Mouse (Mus musculus): ENCODE data around the gene Magi2. TPM values are rescaled to one million over a fixed set of nuclear protein-coding genes. Genes with fewer than 3 reads are reported as not detected.
A peak's percentile ranks its signal among the peaks of the same experiment; 100 is the strongest.
"Not testable (repeated sequence)": the region's sequence is repeated elsewhere in the genome, so short reads cannot be mapped to it uniquely, and the experiment has no call there.

Gene Magi2
- polyA plus RNA-seq, 1 experiment from 2014 or later = 6.8 TPM

DNA sequence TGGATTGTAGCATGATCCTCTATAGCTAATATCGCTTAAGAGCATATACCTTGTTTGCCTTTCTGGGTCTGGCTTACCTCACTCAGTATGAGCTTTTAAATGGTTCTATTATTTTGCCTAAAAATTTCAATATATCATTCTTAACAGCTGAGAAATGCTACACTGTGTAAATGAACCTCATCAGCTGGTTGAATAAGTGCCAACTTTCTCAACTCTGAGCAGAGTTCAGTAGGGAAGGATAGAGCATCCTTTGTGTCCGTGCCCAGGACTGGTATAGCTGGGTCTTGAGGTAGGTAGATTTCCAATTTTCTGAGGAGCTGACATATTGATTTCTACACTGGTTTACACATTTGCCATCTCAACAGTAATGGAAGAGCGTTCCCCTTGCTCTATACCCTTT lies 65.7 kb downstream of the Magi2 start:
- no peak for ATAC-seq (ENCODE audit: low FRiP score, low read depth)
- H3K9ac ChIP-seq = no peak overlapping the region
- no peak overlapping the region for H3K4me3 ChIP-seq
- no peaks in the 10 kb centered on the region for H3K36me3 ChIP-seq
- no peaks in the 10 kb centered on the region for H3K4me1 ChIP-seq
- H3K4me2 ChIP-seq (replicated peaks) = no peak overlapping the region
- 91% methylated on average over 3 of the region's 3 CpGs for WGBS
- H3K27me3 ChIP-seq = no peaks in the 10 kb centered on the region
- no peak overlapping the region for H3K27ac ChIP-seq
- H3K9me3 ChIP-seq = no peaks in the 10 kb centered on the region

DNA sequence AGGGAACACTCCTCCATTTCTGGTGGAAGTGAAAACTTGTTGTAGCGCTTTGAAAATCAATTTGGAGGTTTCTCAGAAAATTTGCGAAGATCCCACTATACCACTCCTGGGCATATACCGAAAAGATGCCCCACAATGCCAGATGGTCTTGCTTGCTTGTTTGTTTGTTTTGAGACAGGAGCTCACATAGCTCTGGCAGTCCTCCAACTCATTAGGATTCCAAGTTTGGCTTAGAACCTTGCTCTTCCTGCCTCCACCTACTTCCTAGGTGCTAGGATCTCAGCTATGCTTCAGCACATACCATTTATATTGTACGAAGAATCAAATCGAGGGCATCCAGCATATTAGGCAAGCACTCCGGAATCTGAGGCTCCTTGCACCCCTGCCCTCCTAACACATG lies 79.8 kb downstream of the Magi2 start:
- Histone ChIP-seq H3K4me1 (no peaks in the 10 kb centered on the region), H3K4me2 (replicated peaks) (no peak overlapping the region), H3K9me3 (no peaks in the 10 kb centered on the region), H3K27me3 (no peaks in the 10 kb centered on the region), H3K36me3 (no peaks in the 10 kb centered on the region), H3K27ac (no peak overlapping the region), H3K4me3 (no peak overlapping the region), H3K9ac (no peak overlapping the region)
- 89% methylated on average over 6 of the region's 6 CpGs for WGBS
- ATAC-seq (ENCODE audit: low FRiP score, low read depth) = no peak

GRCm38 (mm10) chr5:19309870-19310269 lies 83.0 kb downstream of the Magi2 start:
- H3K4me2 ChIP-seq (replicated peaks) = no peak overlapping the region
- ATAC-seq (ENCODE audit: low FRiP score, low read depth) = no peak
- no peaks in the 10 kb centered on the region for H3K36me3 ChIP-seq
- H3K4me1 ChIP-seq = no peaks in the 10 kb centered on the region
- H3K9me3 ChIP-seq = no peaks in the 10 kb centered on the region
- H3K9ac ChIP-seq = no peak overlapping the region
- no peak overlapping the region for H3K4me3 ChIP-seq
- WGBS = 66% methylated on average over 1 of the region's 1 CpGs
- H3K27me3 ChIP-seq = no peaks in the 10 kb centered on the region
- no peak overlapping the region for H3K27ac ChIP-seq

GRCm38 (mm10) chr5:19322532-19322931 lies 95.7 kb downstream of the Magi2 start:
- Histone ChIP-seq H3K36me3 (no peaks in the 10 kb centered on the region), H3K4me1 (no peaks in the 10 kb centered on the region), H3K9ac (no peak overlapping the region), H3K27ac (no peak overlapping the region), H3K9me3 (no peaks in the 10 kb centered on the region), H3K4me3 (no peak overlapping the region), H3K27me3 (no peaks in the 10 kb centered on the region), H3K4me2 (replicated peaks) (no peak overlapping the region)
- WGBS = 72% methylated on average over 6 of the region's 6 CpGs
- no peak for ATAC-seq (ENCODE audit: low FRiP score, low read depth)

DNA sequence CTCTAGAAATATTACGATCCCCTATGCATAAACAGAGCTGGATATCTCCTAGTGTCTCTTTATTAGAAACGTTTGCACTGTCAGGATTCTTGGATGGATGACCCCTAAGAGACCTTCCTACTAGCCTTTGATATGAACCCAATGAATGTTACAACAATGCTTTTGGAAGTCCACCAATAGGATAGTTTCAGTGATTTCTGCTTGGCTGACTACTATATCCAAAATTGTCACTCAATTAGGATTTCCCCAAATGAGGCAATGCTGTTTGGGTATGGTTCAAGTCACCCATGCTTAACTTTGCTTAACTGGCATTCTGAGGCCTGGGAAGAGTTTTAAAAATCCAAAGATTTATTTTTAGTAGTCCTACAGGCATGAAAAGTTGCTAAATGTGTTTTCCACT lies 110.7 kb downstream of the Magi2 start:
- Histone ChIP-seq H3K36me3 (no peaks in the 10 kb centered on the region), H3K4me2 (replicated peaks) (no peak overlapping the region), H3K9ac (no peak overlapping the region), H3K4me3 (no peak overlapping the region), H3K27me3 (no peaks in the 10 kb centered on the region), H3K27ac (no peak overlapping the region), H3K9me3 (no peaks in the 10 kb centered on the region), H3K4me1 (no peaks in the 10 kb centered on the region)
- ATAC-seq (ENCODE audit: low FRiP score, low read depth) = no peak
- WGBS = 72% methylated on average over 2 of the region's 2 CpGs

DNA sequence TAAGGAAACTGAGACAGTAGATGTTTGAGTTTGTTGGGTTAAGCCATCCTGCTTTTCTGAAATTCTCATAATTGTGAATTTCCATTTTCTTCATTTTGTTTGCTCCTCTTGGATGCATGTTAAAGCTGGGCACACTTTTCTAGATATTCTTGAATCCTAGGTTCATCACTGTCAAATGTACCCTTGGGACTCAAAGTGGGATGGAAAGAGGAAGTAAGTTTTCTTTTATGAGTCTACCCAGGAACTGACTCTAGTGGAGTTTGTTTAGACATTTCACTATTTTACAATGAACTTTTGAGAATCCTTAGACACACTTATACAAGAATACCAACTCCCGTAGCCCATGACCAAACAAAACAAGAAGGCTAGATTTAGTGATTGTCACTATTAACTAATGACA lies 141.3 kb downstream of the Magi2 start:
- Histone ChIP-seq H3K27me3 (no peaks in the 10 kb centered on the region), H3K4me1 (no peaks in the 10 kb centered on the region), H3K27ac (no peak overlapping the region), H3K36me3 (no peaks in the 10 kb centered on the region), H3K9ac (no peak overlapping the region), H3K4me3 (no peak overlapping the region), H3K4me2 (replicated peaks) (no peak overlapping the region), H3K9me3 (no peaks in the 10 kb centered on the region)
- WGBS = 81% methylated on average over 1 of the region's 1 CpGs
- no peak for ATAC-seq (ENCODE audit: low FRiP score, low read depth)

DNA sequence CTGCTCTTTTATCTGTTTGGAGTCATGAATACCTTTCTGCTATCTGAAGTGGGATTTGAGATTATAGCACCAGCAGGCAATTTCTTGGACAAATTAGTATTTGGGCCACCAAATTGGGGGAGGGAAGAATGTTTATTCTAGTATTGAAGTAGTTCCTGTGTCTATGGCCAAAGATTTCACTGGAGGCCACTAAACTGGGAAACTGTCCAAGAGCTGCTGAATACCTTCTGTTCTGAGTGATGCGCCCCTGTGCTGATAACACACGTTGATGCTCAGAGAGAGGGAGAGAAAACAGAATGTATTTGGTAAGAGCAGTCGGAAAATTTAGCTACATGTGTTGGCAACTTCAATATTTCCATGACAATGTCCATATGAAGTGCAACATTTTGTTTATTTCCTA lies 169.0 kb downstream of the Magi2 start:
- H3K9ac ChIP-seq = no peak overlapping the region
- 87% methylated on average over 3 of the region's 3 CpGs for whole genome bisulfite sequencing
- no peaks in the 10 kb centered on the region for H3K9me3 ChIP-seq
- no peaks in the 10 kb centered on the region for H3K36me3 ChIP-seq
- ATAC-seq (ENCODE audit: low FRiP score, low read depth) = no peak
- H3K27ac ChIP-seq = no peak overlapping the region
- H3K27me3 ChIP-seq = no peaks in the 10 kb centered on the region
- H3K4me2 ChIP-seq (replicated peaks) = no peak overlapping the region
- no peak overlapping the region for H3K4me3 ChIP-seq
- no peaks in the 10 kb centered on the region for H3K4me1 ChIP-seq

GRCm38 (mm10) chr5:19400299-19400698 lies 173.5 kb downstream of the Magi2 start:
- Histone ChIP-seq H3K9me3 (no peaks in the 10 kb centered on the region), H3K4me2 (replicated peaks) (no peak overlapping the region), H3K27ac (no peak overlapping the region), H3K4me1 (no peaks in the 10 kb centered on the region), H3K36me3 (no peaks in the 10 kb centered on the region), H3K9ac (no peak overlapping the region), H3K4me3 (no peak overlapping the region), H3K27me3 (no peaks in the 10 kb centered on the region)
- 88% methylated on average over 4 of the region's 4 CpGs for WGBS
- no peak for ATAC-seq (ENCODE audit: low FRiP score, low read depth)

GRCm38 (mm10) chr5:19400738-19401408 lies 174.0 kb downstream of the Magi2 start:
- Histone ChIP-seq H3K9me3 (no peaks in the 10 kb centered on the region), H3K4me3 (no peak overlapping the region), H3K27ac (no peak overlapping the region), H3K4me1 (no peaks in the 10 kb centered on the region), H3K27me3 (no peaks in the 10 kb centered on the region), H3K4me2 (replicated peaks) (no peak overlapping the region), H3K9ac (no peak overlapping the region), H3K36me3 (no peaks in the 10 kb centered on the region)
- ATAC-seq (ENCODE audit: low FRiP score, low read depth) = no peak
- WGBS = 44% methylated on average over 5 of the region's 5 CpGs

DNA sequence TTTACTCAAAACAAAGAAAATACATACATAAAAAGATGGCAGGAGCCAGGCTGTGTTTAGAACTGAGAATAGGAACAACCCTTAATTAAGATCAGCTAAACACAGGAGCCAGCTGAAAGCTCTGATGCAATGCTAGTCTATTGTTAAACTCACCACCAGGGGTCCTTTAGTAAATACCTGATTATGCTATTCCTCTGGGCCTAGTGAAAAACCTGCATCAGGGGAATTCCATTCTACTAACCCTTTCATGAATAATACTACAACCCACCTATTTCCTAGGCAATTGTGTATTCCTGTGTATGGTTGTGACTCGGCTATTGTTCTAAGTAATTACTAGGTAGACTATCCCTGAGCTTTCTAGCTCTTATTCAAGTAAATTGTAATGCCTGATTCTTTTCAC lies 177.4 kb downstream of the Magi2 start:
- H3K27me3 ChIP-seq; H3K4me3 ChIP-seq; ATAC-seq (ENCODE audit: low FRiP score, low read depth); H3K27ac ChIP-seq; H3K4me2 ChIP-seq (replicated peaks); H3K9ac ChIP-seq; H3K4me1 ChIP-seq; H3K36me3 ChIP-seq; H3K9me3 ChIP-seq: not testable (repeated sequence)
- WGBS = 97% methylated on average over 1 of the region's 1 CpGs

DNA sequence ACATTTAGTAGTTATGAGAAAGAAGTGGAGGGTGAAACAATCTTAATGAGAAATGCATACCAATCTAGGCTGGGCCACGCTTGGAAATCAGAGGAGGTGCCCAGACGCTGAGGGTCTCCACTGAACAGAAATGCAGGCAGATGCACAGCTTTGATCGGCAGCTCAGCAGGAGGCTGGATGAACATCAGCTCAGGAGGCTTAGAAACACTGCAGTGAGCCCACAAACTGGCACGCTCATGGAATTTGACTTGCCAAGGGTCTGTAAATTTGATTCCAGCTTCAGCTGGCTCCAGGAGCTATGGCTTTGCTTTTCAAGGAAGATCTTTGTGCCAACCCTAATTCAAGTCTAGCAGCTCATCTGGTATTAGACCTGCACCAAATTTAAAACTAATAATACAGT lies 187.7 kb downstream of the Magi2 start:
- H3K27ac ChIP-seq = no peak overlapping the region
- H3K9ac ChIP-seq = no peak overlapping the region
- 0 out of 2 replicates have a peak, but pooled peaks cover 3% of the 10 kb centered on the region for H3K4me1 ChIP-seq
- H3K4me3 ChIP-seq = no peak overlapping the region
- 41% methylated on average over 4 of the region's 4 CpGs for WGBS
- H3K36me3 ChIP-seq = no peaks in the 10 kb centered on the region
- no peak for ATAC-seq (ENCODE audit: low FRiP score, low read depth)
- H3K4me2 ChIP-seq (replicated peaks) = no peak overlapping the region
- H3K9me3 ChIP-seq = no peaks in the 10 kb centered on the region
- no peaks in the 10 kb centered on the region for H3K27me3 ChIP-seq

GRCm38 (mm10) chr5:19429290-19429689 lies 202.5 kb downstream of the Magi2 start:
- H3K27me3 ChIP-seq = no peaks in the 10 kb centered on the region
- H3K9ac ChIP-seq = no peak overlapping the region
- H3K9me3 ChIP-seq = no peaks in the 10 kb centered on the region
- no peaks in the 10 kb centered on the region for H3K4me1 ChIP-seq
- H3K36me3 ChIP-seq = no peaks in the 10 kb centered on the region
- H3K4me3 ChIP-seq = no peak overlapping the region
- H3K27ac ChIP-seq = no peak overlapping the region
- no peak overlapping the region for H3K4me2 ChIP-seq (replicated peaks)
- WGBS = 22% methylated on average over 2 of the region's 2 CpGs
- peak; percentile 66; the same call in 1 of the 2 replicates for ATAC-seq (ENCODE audit: low FRiP score, low read depth)

- no peak overlapping the region for H3K4me3 ChIP-seq
- H3K4me1 ChIP-seq = no peaks in the 10 kb centered on the region
- no peak for ATAC-seq (ENCODE audit: low FRiP score, low read depth)
- H3K36me3 ChIP-seq = no peaks in the 10 kb centered on the region
- H3K9ac ChIP-seq = no peak overlapping the region
- no peak overlapping the region for H3K27ac ChIP-seq
- H3K4me2 ChIP-seq (replicated peaks) = no peak overlapping the region
- H3K9me3 ChIP-seq = no peaks in the 10 kb centered on the region
- no peaks in the 10 kb centered on the region for H3K27me3 ChIP-seq
Observed at GRCm38 (mm10) chr5:19462541-19462940, 235.7 kb downstream of the Magi2 start.

Measured in limb, embryonic 13.5 days (tissue).